Mouse (Mus musculus) hindbrain, embryonic 11.5 days (tissue): Measurements from ENCODE around the gene Cdt1. TPM values are rescaled to one million over a fixed set of nuclear protein-coding genes. Genes with fewer than 3 reads are reported as not detected.

Experiments used
- ATAC-seq: fragments of 200-750 bp; cut with Nextera tagmentation; 2 replicates; pipeline ENCODE4 v1.8.0; 2017; ENCODE audit warnings: mild to moderate bottlenecking, moderate TSS enrichment, moderate library complexity; ENCODE audit not compliant: low FRiP score
- DNase-seq: peaks from one replicate; pipeline ENCODE4 v3.0.0-alpha.2; 2015; ENCODE audit warnings: low spot score
- H3K27ac ChIP-seq: fragments of 300-500 bp; sonication (generic); 2 replicates; pipeline ENCODE4 v1.5.1; 2014; ENCODE audit warnings: mild to moderate bottlenecking, low read depth, low read length
- H3K27me3 ChIP-seq: fragments of 300-500 bp; sonication (generic); 2 replicates; pipeline ENCODE4 v1.6.1; 2014; ENCODE audit warnings: mild to moderate bottlenecking, low read length, moderate library complexity, mixed read lengths; ENCODE audit not compliant: control insufficient read depth, insufficient read depth
- H3K36me3 ChIP-seq: fragments of 300-500 bp; sonication (generic); 2 replicates; pipeline ENCODE4 v1.6.1; 2014; ENCODE audit warnings: mild to moderate bottlenecking, low read length, moderate library complexity, mixed read lengths; ENCODE audit not compliant: control insufficient read depth, insufficient read depth
- H3K4me1 ChIP-seq: fragments of 300-500 bp; sonication (generic); replicated peaks from 2 replicates; pipeline ENCODE4 v1.6.1; 2014; ENCODE audit warnings: low read length, mixed read lengths; ENCODE audit not compliant: control insufficient read depth, insufficient read depth
- H3K4me2 ChIP-seq: fragments of 300-500 bp; sonication (generic); replicated peaks from 2 replicates; pipeline ENCODE4 v1.6.1; 2014; ENCODE audit warnings: mild to moderate bottlenecking, low read depth, low read length
- H3K4me3 ChIP-seq: fragments of 300-500 bp; sonication (generic); 2 replicates; pipeline ENCODE4 v1.5.1; 2014; ENCODE audit warnings: low read depth, low read length
- H3K9ac ChIP-seq: fragments of 300-500 bp; sonication (generic); 2 replicates; pipeline ENCODE4 v1.6.1; 2014; ENCODE audit warnings: low read depth, low read length
- H3K9me3 ChIP-seq: fragments of 300-500 bp; sonication (generic); 2 replicates; pipeline ENCODE4 v1.6.1; 2016; ENCODE audit warnings: low read length; ENCODE audit not compliant: control insufficient read depth
- WGBS: fragments of 180-500 bp; shearing (Covaris S2); extraction: QIAGEN DNeasy Blood & Tissue Kit; methylation state at CpG from one replicate; pipeline ENCODE4 v1.1.7; 2014; 5-methylcytosine and 5-hydroxymethylcytosine counted together
- polyA plus RNA-seq: library from polyadenylated mRNA; unstranded; fragments of >200 nt; fragmentation: Nextera tagmentation; extraction: Ambion mirVana; gene quantifications from 2 replicates; pipeline ENCODE4 v1.2.1, GENCODE M21; 2014

Cdt1 gene
- polyA plus RNA-seq, 1 experiment from 2014 or later: 19.8 TPM

GRCm38 (mm10) chr8:122556030-122557009 is 11.5 kb upstream of the Cdt1 start:
- Histone ChIP-seq H3K4me3 (no peak overlapping the region), H3K4me2 (no peak overlapping the region), H3K27me3 (peaks cover 4% of the 10 kb centered on the region), H3K9ac (no peak overlapping the region), H3K27ac (no peak overlapping the region), H3K36me3 (no peaks in the 10 kb centered on the region), H3K4me1 (peaks cover 1% of the 10 kb centered on the region; the same call in 1 of the 2 replicates), H3K9me3 (no peaks in the 10 kb centered on the region)
- 59% methylated on average over 12 of the region's 12 CpGs for WGBS
- 0 out of 2 replicates have a peak, but pooled peaks have one; percentile 35 for ATAC-seq
- DNase-seq: no peak

GRCm38 (mm10) chr8:122557248-122558038 is 10.4 kb upstream of the Cdt1 start:
- ATAC-seq (no peak), DNase-seq (no peak)
- Histone ChIP-seq H3K9ac (no peak overlapping the region), H3K4me1 (no peaks in the 10 kb centered on the region), H3K4me3 (no peak overlapping the region), H3K9me3 (no peaks in the 10 kb centered on the region), H3K4me2 (no peak overlapping the region), H3K27ac (no peak overlapping the region), H3K27me3 (no peaks in the 10 kb centered on the region), H3K36me3 (no peaks in the 10 kb centered on the region)
- 43% methylated on average over 10 of the region's 10 CpGs for WGBS

GRCm38 (mm10) chr8:122558671-122559349 is 9.0 kb upstream of the Cdt1 start:
- Histone ChIP-seq H3K4me2 (no peak overlapping the region), H3K27ac (no peak overlapping the region), H3K27me3 (no peaks in the 10 kb centered on the region), H3K4me3 (no peak overlapping the region), H3K36me3 (no peaks in the 10 kb centered on the region), H3K9ac (no peak overlapping the region), H3K4me1 (no peaks in the 10 kb centered on the region), H3K9me3 (no peaks in the 10 kb centered on the region)
- WGBS: 15% methylated on average over 11 of the region's 12 CpGs
- DNase-seq (no peak), ATAC-seq (no peak)

GRCm38 (mm10) chr8:122561199-122561598 is 6.6 kb upstream of the Cdt1 start:
- WGBS: 89% methylated on average over 5 of the region's 5 CpGs
- no peaks in the 10 kb centered on the region for H3K4me1 ChIP-seq
- ATAC-seq (no peak), DNase-seq (no peak)
- no peak overlapping the region for H3K9ac ChIP-seq
- no peak overlapping the region for H3K27ac ChIP-seq
- no peak overlapping the region for H3K4me3 ChIP-seq
- no peaks in the 10 kb centered on the region for H3K36me3 ChIP-seq
- no peak overlapping the region for H3K4me2 ChIP-seq
- no peaks in the 10 kb centered on the region for H3K27me3 ChIP-seq
- no peaks in the 10 kb centered on the region for H3K9me3 ChIP-seq

- Histone ChIP-seq H3K36me3 (no peaks in the 10 kb centered on the region), H3K27ac (no peak overlapping the region), H3K4me2 (no peak overlapping the region), H3K4me1 (peaks cover 14% of the 10 kb centered on the region), H3K9me3 (no peaks in the 10 kb centered on the region), H3K9ac (no peak overlapping the region), H3K27me3 (no peaks in the 10 kb centered on the region), H3K4me3 (no peak overlapping the region)
- WGBS: 87% methylated on average over 25 of the region's 25 CpGs
- DNase-seq: no peak
- ATAC-seq: no peak
Observed at GRCm38 (mm10) chr8:122564363-122565352, 3.2 kb upstream of the Cdt1 start.

- Histone ChIP-seq H3K4me1 (peaks cover 14% of the 10 kb centered on the region), H3K9me3 (no peaks in the 10 kb centered on the region), H3K36me3 (peaks cover 14% of the 10 kb centered on the region), H3K27ac (peak overlapping the region; percentile 43), H3K9ac (peak overlapping the region; percentile 69), H3K4me2 (peak overlapping the region; percentile 78), H3K27me3 (no peaks in the 10 kb centered on the region), H3K4me3 (peak overlapping the region; percentile 88)
- DNase-seq (peak; percentile 44), ATAC-seq (0 out of 2 replicates have a peak, but pooled peaks have one; percentile 2)
- 54% methylated on average over 6 of the region's 6 CpGs for WGBS
Observed at GRCm38 (mm10) chr8:122566766-122567165, 1.0 kb upstream of the Cdt1 start.

- Histone ChIP-seq H3K4me2 (peak overlapping the region; percentile 78), H3K4me1 (peaks cover 14% of the 10 kb centered on the region), H3K36me3 (peaks cover 14% of the 10 kb centered on the region), H3K9ac (peak overlapping the region; percentile 79), H3K9me3 (no peaks in the 10 kb centered on the region), H3K4me3 (peak overlapping the region; percentile 88), H3K27me3 (no peaks in the 10 kb centered on the region), H3K27ac (peak overlapping the region; percentile 43)
- ATAC-seq (peak; percentile 59), DNase-seq (no peak)
- WGBS: under 1% methylated on average over 33 of the region's 34 CpGs
Observed at GRCm38 (mm10) chr8:122568109-122568504, 292 bp downstream of the Cdt1 start.
